Mouse (Mus musculus): Measurements from ENCODE around the gene Bmp6.

- no peak for TF ChIP-seq CTCF (IDR thresholded peaks at IDR 0.05; ENCODE audit: low read depth)
- no peak for TF ChIP-seq EP300 (IDR thresholded peaks at IDR 0.05; ENCODE audit: low read depth)
These were observed 103.7 kb downstream of the Bmp6 start for GRCm38 (mm10) chr13:38448516-38449015.

All from heart, postnatal 0 days (tissue).